Mouse (Mus musculus) gastrocnemius, adult 2 months (tissue): ENCODE results near the gene Bpifc. TPM values are rescaled to one million over a fixed set of nuclear protein-coding genes. Genes with fewer than 3 reads are reported as not detected.

ENCODE experiments used
- DNase-seq: peaks from one replicate; pipeline ENCODE4 v3.0.0; 2022
- H3K27ac ChIP-seq: fragments of 200-600 bp; 2 replicates; pipeline ENCODE4 v1.8.1; 2022; ENCODE audit warnings: mild to moderate bottlenecking
- H3K4me3 ChIP-seq: fragments of 200-600 bp; 2 replicates; pipeline ENCODE4 v1.8.1; 2022; ENCODE audit warnings: mild to moderate bottlenecking, moderate library complexity
- CTCF ChIP-seq: fragments of 200-600 bp; IDR thresholded peaks from 2 replicates; pipeline ENCODE4 v1.8.1; 2022; ENCODE audit warnings: antibody characterized with exemption, mild to moderate bottlenecking, moderate library complexity
- intact Hi-C: fragments of 180-260 bp; cut with DNase I; formaldehyde crosslinking; loops from one replicate; pipeline ENCODE4 v1.15.1; 2025
- total RNA-seq, 2 experiments: library from RNA; stranded (reverse); gene quantifications; 2 replicates each; pipeline ENCODE4 v1.2.3; 2021

Bpifc gene
- total RNA-seq, 2 experiments from 2014 or later, result not detected

GRCm38 (mm10) chr10:85962897-85963296 is 48.8 kb downstream of the Bpifc start:
- intact Hi-C loops, result no loop called here
- no peak for TF ChIP-seq CTCF
- Histone ChIP-seq H3K4me3 (no peak overlapping the region), H3K27ac (no peak overlapping the region)
- no peak for DNase-seq

- no peak for TF ChIP-seq CTCF
- H3K27ac ChIP-seq, result peak within 1 kb of the TSS; percentile 92
- intact Hi-C loops, result loop anchor here (5.0 kb wide), 2 partner anchors 40 to 65 kb away; partner anchors contain the start of genes Fbxo7 and Prdm4
- DNase-seq, result peak; percentile 98
- peak within 1 kb of the TSS; percentile 80 for H3K4me3 ChIP-seq
Observed at GRCm38 (mm10) chr10:85957464-85957950, 54.2 kb downstream of the Bpifc start, which contains the start of gene Rtcb. Gene Rtcb, minus strand, starts transcription at chr10:85957823.

- Histone ChIP-seq H3K4me3 (peak overlapping the region; percentile 80), H3K27ac (peak overlapping the region; percentile 92)
- no peak for DNase-seq
- TF ChIP-seq CTCF, result no peak
- intact Hi-C loops, result loop anchor here (5.0 kb wide), 2 partner anchors 40 to 65 kb away; partner anchors contain the start of genes Fbxo7 and Prdm4
Observed at GRCm38 (mm10) chr10:85956871-85957419, 54.8 kb downstream of the Bpifc start.

GRCm38 (mm10) chr10:85954429-85954828 is 57.3 kb downstream of the Bpifc start:
- intact Hi-C loops, result no loop called here

GRCm38 (mm10) chr10:85953401-85953800 is 58.3 kb downstream of the Bpifc start:
- intact Hi-C loops, result no loop called here
- no peak for DNase-seq
- no peak overlapping the region for H3K27ac ChIP-seq
- TF ChIP-seq CTCF, result no peak
- no peak overlapping the region for H3K4me3 ChIP-seq

More at GRCm38 (mm10) chr10:85954429-85954828, 57.3 kb downstream of the Bpifc start:
- no peak for DNase-seq
- H3K4me3 ChIP-seq, result no peak overlapping the region
- H3K27ac ChIP-seq, result no peak overlapping the region
- TF ChIP-seq CTCF, result no peak

- Histone ChIP-seq H3K4me3 (no peak overlapping the region), H3K27ac (no peak overlapping the region)
- intact Hi-C loops, result no loop called here
- no peak for DNase-seq
- no peak for TF ChIP-seq CTCF
Observed at GRCm38 (mm10) chr10:85951765-85952443, 59.8 kb downstream of the Bpifc start.

GRCm38 (mm10) chr10:85948483-85949196 is 63.1 kb downstream of the Bpifc start:
- TF ChIP-seq CTCF, result no peak
- H3K27ac ChIP-seq, result no peak overlapping the region
- H3K4me3 ChIP-seq, result no peak overlapping the region
- no peak for DNase-seq
- intact Hi-C loops, result no loop called here

- Histone ChIP-seq H3K4me3 (no peak overlapping the region), H3K27ac (no peak overlapping the region)
- DNase-seq, result no peak
- no peak for TF ChIP-seq CTCF
- intact Hi-C loops, result no loop called here
Observed at GRCm38 (mm10) chr10:85936280-85936965, 75.3 kb downstream of the Bpifc start.

- intact Hi-C loops, result no loop called here
- Histone ChIP-seq H3K27ac (no peak overlapping the region), H3K4me3 (no peak overlapping the region)
- TF ChIP-seq CTCF, result no peak
- DNase-seq, result no peak
Observed at GRCm38 (mm10) chr10:85929962-85930361, 81.7 kb downstream of the Bpifc start.

- intact Hi-C loops, result no loop called here
- DNase-seq, result no peak
- H3K4me3 ChIP-seq, result no peak overlapping the region
- H3K27ac ChIP-seq, result no peak overlapping the region
- no peak for TF ChIP-seq CTCF
Observed at GRCm38 (mm10) chr10:85929208-85929591, 82.5 kb downstream of the Bpifc start.

GRCm38 (mm10) chr10:85928499-85929207 is 83.0 kb downstream of the Bpifc start:
- Histone ChIP-seq H3K4me3 (peak overlapping the region; percentile 72), H3K27ac (no peak overlapping the region)
- peak; percentile 50 for TF ChIP-seq CTCF
- intact Hi-C loops, result no loop called here
- DNase-seq, result peak; percentile 53
